Mouse (Mus musculus) ovary, adult 18-20 months (tissue): ENCODE data around the gene Napepld.
A peak's percentile ranks its signal among the peaks of the same experiment; 100 is the strongest.
"Not testable (repeated sequence)": the region's sequence is repeated elsewhere in the genome, so short reads cannot be mapped to it uniquely, and the experiment has no call there.

Source experiments
- DNase-seq: peaks from one replicate; pipeline ENCODE4 v3.0.0; 2022; ENCODE audit warnings: low spot score, mixed read lengths

Gene Napepld

DNA sequence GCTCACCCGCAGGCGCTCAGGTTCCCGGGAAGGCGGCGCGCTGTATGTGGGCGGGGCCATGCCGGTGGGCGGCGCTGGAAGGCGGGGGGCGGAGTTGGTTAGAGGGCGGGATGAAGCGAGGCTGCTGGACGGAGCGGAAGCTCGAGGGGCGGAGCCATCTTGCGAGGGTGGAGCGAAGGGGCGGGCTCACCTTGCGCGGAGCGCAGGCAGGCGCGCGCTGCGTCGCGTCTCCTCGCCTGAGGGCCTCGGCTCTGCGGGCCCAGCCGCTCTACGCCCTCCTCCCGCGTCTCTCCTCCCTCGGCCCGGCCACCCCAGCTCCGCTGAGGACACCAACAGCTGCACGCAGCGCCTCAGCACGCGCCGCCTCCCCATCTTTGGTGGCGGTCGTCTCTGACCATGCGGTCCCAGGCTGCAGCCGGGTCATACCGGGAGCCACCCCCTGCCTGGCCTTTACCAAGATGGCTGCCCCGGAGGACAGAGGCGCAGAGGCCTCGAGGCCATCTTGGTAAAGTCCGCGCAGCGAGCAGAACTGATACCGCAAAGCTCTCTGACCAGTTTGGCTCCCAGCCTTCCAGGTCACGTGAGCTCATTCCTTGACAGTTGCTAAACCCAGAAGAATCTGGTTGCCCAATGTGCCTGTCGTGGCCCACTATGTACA, at the start of gene Napepld:
Gene Napepld (minus strand): TSS at position 46 of the 658 bp plus-strand sequence.
- DNase-seq = peak; percentile 98

DNA sequence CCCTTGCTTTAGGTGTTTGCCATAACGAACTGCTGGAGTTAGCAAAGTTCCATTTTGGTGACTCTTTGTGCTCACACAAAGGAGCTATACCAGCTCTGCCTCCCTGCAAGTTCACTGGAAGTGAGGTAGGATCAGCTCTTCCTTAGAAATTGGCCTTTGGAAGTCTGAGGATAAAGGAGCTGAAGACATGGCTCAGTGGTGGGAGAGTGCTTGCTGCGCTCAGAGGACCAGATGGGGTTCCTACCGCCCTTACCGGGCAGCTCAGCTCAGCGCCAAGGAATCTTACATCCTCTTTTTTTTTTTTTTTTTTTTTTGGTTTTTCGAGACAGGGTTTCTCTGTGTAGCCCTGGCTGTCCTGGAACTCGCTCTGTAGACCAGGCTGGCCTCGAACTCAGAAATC, 44.8 kb upstream of the Napepld start:
- no peak for DNase-seq

DNA sequence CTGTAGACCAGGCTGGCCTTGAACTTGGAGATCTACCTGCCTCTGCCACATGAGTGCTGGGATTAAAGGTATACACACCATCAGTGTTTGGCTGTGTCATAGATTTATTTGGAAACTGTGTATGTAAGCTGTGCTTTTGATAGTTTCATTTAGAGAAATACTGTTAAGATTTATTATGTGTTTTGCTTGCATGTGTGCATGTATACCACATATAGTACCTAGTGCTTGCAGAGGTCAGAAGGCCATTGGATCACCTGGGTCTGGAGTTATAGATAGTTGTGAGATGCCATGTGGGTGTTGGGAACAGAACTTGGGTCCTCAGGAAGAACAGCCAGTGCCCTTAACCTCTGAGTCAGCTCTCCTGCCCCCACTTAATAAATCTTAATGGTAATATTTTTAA, 43.5 kb upstream of the Napepld start:
- DNase-seq = no peak

DNA sequence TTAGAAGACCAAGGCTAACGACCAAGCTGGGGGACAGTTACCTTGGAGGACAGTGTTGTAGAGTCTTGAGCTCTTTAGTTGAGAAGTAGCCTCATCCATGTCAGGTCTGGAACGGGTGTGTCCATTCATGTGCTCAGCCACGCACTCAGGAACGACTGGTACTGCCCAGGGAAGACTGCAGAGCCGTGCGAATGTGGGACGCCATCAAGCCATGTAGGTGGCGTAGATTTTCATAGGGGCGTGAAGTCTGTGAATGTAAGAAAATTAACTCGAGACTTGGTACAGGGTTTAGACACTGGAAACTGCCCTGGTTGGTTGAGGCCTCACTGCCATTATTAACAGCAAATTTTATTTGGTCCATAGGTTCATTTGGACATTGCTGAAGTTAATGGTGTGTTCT, 42.4 kb upstream of the Napepld start:
- no peak for DNase-seq

DNA sequence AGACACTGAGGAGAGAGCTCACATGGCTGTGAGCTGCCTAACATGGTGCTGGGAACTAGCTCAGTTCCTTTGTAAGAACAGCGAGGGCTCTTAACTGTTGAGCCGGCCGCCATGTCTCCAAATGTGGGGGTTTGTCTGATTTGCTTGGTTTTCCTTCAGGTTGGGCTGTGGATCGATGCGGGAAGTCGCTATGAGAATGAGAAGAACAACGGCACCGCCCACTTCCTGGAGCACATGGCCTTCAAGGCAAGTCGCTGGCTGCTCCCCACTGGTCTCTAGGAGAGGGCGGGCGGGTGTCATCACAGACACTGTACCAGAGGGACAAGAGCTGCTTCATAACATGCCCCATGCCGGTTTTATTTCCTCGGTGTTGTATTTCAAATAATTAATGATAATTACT, 38.7 kb upstream of the Napepld start:
- no peak for DNase-seq

DNA sequence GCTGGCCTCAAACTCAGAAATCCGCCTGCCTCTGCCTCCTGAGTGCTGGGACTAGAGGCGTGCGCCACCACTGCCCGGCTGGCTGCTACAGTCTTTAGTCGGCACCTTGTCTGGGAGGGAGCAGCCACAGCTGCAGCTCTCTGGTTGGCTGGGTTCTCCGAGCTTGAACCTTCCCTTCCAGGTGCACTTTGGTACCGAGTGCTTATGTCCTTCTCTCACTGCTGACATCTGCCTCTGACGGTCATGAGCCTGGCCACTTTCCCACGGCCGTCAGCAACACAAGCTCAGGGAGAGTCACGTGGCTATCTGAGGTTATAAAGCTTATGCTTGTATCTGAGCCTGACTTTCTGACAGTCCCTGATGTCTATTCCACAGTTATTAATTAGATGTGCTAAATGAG, 37.9 kb upstream of the Napepld start:
- DNase-seq = no peak

DNA sequence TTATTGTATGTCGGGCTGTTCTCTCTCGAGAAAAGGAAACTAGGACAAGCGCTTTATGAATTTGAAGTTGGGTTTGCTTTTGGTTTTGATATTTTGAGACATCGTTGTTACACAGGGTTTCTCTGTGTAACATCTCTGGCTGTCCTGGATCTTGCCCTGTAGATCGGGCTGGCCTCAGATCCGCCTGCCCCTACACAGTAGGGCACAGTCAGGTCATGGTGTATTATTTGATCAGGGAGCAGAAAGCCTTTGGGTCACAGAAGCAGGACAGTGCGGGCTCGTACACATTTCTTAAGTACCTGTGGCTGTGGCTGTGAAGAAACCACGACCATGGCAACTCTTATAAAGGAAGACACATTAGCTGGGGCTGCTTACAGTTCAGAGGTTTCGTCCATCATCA, 36.4 kb upstream of the Napepld start:
- DNase-seq = no peak

DNA sequence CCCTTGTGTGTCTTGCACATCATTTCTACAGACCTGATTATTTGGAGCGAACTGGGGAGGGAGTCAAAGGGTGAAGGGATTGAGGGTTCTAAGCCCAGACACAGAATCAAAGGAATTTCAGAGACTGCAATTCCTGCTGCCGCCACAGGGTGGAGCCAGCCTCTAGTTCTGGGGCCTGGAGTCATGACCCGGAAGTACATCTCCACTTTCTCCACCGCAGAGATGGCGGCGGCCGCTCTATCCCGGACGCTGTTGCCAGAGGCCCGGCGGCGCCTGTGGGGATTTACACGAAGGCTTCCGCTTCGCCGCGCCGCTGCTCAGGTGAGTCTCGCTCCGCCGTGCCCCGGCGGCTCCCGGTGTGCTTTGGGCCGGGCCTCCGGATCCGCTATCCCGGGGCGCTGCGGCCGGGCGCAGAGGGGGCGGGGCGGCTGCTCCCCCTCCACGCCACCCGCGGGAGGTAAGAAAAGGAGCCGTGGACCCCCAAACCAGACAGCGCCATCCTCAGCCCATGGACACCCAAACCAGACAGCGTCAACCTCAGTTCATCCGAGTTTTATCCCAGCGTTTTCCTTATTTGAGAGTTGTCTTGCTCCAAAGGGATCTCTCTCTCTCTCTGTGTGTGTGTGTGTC, 35.9 kb upstream of the Napepld start, which contains the start of gene Pmpcb:
Gene Pmpcb (plus strand): TSS at position 186 of the 630 bp plus-strand sequence.
- peak; percentile 65 for DNase-seq

DNA sequence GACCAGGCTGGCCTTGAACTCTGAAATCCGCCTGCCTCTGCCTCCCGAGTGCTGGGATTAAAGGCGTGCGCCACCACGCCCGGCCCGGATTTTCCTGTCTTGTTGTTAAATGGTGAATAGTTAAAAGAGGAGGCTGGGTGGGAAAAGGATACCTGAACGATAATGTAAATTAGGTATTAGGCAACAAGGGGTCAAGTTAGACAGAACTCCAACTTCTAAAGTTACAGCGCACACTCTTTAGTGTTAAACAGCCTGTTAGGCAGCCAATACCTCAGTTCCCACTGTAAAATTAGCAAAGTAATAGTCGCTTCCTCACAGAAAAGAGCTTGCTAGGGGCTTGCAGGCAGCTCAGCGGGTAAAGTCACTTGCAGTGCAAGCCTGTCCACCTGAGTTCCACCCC, 34.9 kb upstream of the Napepld start:
- no peak for DNase-seq

DNA sequence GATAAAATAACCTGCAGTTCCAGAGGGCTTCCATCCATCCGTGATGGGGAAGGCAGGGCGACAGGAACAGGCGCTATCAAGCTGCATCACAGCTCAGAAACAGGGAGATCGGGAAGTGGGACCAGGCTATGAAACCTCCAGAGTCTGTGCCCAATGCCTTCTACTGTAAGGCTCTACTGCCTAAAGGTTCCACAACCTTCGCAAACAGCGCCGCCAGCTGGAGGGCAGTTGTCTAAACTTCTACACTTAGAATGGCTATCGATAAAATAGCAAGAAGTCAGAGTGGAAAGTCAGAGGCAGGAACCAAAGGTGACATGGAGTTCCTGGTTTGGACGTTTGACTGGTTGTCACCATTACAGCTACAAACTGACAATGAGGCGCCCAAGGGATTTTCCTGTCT, 34.4 kb upstream of the Napepld start:
- DNase-seq = peak; percentile 50

DNA sequence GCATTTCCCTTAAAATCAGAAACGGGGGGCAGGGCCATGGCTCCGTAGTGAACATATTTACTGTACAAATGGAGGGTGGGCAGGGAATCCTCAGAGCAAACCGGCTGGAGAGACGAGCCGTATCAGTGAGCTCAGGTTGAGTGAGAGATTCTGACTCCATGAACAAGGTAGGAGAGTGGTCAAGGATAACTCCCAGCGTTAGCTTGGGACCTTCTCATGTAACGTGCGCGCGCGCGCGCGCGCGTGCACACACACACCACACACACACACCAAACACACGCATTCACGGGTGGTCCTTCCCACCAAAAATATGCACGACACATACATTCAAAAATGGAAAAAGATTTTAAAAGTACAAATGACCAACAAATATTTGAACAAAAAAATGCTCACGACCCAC, 33.9 kb upstream of the Napepld start:
- DNase-seq = no peak

DNA sequence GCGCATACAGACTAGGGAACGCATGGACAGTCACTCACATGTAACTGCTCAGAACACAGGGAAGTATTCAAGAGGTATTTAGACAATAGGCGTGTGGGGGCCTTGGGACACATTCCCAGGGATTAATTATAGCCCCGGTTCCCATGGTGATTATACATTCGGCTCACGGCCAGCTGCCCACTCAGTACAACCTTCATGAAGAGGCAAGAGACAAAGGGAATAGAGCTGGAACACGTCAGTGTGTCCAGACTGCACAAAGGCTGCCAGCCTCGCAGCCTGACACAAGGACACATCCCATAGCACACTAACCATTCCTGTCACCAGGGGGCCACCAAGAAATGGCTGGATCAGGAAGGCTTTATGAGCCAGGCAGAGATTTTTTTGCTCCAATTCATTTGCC, 31.7 kb upstream of the Napepld start:
- DNase-seq = peak; percentile 72

DNA sequence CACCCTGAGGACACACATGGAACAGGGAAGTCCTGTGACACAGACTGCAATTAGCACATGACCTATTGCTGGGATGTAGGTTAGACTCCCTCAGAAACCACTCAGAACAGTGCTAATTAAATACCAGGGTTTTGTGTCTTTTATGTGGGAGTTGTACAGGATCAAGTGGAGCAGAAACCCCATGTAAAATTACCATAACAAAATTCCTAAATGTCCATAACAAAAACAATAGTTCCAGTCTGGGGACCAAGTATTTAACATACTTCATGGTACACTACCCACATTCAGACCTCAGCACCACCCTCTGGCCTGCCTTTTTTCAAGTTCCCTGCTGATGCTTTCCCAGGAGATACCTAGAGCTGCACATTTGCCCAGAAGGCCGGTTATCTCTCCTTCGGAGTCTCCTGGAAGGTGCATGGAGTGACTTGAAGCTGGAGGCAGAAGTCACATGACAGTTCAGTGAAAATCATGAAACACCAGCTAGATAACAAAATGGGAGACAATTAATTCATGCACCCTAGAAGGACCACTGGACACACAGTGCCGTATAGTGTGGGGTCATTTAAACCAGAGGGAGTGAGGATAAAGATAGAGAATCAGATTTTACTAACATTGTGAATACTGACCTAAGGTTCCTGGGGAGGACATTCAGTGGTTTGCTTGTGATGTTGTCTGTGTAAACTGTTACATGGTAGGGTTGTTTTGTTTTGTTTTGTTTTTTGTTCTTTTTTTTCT, 31.1 kb upstream of the Napepld start:
- no peak for DNase-seq

DNA sequence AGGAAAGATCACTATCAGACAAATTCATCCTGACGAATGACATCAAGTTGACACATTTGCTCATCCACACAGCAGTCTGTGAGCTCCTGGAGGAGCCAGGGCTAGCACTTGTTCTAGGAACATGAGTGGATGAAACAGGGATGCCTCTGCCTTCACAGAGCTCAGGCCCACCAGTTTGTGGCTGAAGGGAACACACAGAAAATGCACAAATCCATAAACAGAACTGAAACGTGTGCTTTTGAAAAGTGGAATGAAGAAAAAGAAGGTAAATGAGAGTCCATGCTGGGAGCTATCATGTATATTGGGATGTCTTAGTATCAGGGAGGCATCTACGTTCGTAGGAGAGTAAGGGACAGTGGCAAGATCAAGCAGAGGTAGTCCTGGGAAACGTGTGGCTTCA, 27.9 kb upstream of the Napepld start:
- DNase-seq = no peak

DNA sequence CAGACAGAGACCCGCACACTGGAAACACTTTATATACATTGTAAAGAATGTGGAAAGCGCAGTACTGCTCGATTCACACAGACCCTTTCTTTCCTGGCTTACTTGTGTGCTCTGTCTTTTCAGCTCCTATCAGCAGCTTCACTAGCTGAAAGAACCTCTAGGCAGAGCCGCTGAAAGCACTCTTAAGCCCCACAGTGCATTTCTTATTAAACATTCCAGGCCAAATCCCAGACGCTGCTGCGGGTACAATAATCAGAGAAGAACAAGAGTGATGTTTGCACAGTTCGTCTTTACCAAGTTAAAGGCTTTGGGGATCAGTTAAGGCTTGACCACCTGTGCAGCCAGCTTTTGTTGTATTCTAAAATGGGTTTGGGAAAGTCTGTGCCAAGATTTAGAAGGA, 23.7 kb upstream of the Napepld start:
- no peak for DNase-seq

DNA sequence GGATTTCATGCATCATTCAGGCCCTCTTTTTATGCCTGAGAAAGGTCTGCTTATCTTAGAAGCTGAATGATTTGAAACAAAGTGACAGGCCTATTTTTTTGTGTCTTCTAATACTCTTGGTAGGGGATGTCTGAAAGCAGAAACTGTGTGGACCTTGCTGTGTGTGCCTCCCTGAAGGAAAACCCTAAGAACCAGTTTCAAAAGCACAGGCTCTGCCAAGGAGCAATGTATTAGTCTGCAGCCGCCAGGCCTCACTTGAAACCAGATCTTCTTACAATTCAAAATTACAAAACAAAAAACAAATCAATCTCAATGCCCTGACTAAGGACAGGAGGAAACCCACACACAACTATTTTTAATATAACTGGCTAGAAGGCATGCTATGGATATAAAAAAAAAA, 23.2 kb upstream of the Napepld start:
- no peak for DNase-seq

DNA sequence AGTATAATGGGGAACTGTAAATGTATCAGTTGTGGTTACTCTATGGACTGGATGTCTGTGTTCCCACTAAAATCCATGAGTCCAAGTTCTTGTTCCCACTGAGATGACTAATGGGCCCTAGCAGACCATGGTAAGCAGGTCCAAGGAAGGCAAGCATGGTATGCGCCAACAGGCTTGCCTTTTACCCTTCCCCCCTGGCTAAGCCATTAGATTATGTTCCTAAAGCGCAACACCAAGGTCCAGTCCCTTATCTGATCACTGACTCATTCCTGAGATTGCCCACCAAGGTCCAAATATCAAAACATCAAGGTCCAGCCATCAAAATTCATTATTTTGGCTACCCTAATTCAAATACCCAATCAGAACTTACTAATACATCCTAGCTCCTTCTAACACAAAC, 18.0 kb upstream of the Napepld start:
- no peak for DNase-seq

DNA sequence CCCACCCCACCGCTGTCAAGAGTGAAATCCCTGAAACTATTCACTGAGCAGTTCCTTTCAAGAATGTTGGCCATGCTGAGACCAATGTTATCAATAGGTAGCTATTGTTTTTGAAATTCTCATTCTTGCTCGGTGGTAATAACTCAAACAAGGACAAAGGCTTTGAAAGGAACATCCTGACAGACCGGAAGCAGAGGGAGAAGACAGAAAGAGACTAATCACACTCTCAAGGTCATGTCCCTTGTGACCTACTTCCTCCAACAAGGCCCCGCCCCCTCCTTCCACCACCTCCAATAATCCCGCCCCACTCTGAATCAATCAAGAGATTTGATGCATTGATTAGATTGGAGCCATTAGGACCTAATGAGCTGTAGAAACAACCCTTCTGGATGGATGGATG, 17.4 kb upstream of the Napepld start:
- no peak for DNase-seq

DNA sequence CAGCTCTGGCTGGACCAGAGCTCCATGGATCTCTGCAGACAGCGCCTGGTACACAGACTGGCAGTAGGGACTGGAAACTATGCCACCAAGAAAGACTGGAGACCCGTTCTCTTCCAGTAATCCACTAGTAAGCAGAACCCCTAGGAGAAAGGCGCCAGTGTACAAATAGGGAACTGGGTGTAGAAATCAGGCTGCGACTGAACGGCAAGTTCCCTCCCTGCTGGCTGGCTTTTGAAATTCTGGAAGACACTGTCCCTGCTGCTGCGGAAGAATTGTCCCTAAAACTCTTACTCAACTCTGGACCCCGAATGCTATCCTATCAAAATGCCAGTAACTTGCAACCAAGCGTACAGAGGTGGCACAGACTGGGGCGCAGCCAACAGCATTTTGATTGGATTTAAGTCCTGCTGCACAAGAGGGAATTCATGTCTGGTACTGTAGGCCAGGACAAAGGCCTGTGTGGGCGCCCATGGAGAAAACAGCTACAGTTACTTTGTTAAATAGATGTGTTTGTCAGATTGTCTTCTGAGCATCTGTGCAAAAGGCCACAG, 16.0 kb upstream of the Napepld start:
- DNase-seq = no peak

DNA sequence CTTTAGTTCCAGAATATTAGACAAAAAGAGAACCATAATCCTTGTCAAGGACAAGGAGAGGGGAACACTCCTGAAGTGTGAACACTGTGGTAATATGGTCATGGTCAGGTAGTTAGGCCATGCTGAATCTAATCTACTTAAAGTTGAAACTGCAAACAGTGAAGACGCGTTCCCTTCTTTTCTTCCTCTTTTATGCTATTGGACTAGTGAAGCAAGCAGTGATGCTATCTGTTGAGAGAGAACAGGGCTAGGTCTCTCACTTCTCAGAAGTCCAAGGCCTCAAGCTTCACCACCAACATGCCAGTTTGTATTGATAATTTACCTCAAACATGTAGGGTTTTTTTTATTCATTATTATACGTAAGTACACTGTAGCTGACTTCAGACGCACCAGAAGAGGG, 13.3 kb upstream of the Napepld start:
- no peak for DNase-seq

DNA sequence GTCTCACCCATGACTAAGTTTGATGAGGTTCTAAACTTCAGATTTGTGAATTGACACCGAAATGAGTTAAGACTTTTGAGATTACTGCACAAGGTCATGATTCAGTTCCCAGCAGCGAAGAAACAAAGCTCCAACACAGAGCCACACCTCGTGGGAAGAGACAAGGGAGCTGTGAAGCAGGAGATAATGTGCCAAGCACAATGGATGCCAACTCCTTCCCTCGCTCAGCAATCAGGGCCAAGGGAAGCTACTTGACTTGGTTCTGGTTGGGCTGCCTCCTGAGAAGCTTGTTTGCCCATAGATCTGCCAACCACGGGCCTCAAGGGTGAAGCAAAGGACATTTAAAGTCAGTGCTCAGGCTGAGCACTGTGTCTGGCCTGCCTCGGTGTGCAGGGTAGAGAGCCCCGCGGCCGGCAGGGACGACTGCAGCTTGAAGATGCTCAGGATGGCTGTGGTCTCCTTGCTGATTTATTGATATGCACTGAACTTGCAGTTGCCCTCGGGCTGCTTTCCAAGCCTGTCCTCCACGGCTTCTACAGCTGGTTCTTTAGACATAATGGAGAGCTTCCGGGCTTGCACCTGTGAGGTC, 11.0 kb upstream of the Napepld start:
- peak; percentile 33 for DNase-seq

DNA sequence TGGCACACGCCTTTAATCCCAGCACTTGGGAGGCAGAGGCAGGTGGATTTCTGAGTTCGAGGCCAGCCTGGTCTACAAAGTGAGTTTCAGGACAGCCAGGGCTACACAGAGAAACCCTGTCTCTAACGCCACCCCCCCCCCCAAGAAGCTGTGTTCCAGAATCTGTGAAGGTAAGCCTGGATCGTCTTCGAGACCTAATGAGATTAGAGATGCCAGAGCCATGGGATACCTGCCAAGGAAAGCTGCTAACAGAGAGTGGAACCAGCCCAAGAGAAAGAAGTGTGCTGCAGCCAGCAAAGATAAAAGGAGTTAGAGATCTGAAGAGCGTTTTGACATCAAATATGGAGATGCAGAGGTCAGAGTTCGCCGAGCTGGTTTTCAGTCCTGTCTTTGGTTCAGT, 6.8 kb upstream of the Napepld start:
- not testable (repeated sequence) for DNase-seq

DNA sequence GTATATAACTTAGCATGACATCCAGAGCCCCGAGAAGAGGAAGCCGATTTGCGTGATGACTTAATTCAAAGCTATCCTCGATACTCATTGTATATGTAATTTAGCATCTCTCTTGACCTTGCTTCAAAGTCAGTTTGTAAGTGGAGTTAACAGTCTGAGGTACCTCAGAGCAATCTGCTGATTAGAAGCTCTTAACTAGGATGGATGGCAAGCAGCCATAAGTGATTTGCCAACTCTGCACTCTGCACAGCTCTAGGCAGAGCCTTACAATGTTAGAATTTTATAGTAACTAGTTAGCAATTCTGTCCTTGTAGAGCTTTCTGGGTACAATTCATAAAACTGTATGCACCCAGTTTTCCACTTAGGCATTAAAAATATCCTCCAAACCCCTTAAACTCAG, 5.3 kb upstream of the Napepld start:
- DNase-seq = no peak
